Mouse (Mus musculus): ENCODE data around the gene Ppp1r8. TPM values are rescaled to one million over a fixed set of nuclear protein-coding genes. Genes with fewer than 3 reads are reported as not detected.
A peak's percentile ranks its signal among the peaks of the same experiment; 100 is the strongest.

Gene Ppp1r8
- polyA plus RNA-seq, 1 experiment from 2014 or later, result 42.9 TPM

DNA sequence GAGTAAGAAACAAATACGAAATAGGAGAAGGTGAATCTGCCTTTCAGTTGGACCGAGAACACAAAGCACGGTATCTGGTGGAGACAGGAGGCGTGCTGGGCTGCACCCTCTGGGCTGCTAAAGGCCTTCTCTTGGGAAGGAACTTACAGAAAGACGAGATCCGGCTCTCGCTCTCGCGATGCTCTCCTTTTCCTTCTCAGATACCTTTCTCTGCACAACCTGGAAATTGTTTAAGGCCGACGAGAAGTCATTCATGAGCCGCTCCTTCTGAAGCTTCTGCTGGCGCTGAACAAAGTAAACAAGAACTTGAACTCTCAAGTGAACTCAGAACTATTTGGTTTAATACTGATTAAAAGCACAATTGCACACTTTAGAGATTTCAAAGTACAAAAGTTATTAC, 20.0 kb upstream of the Ppp1r8 start:
- Histone ChIP-seq H3K27me3 (ENCODE audit: control insufficient read depth, insufficient read depth, low read length) (no peaks in the 10 kb centered on the region), H3K27ac (ENCODE audit: low read length) (no peak overlapping the region), H3K9ac (ENCODE audit: low read length) (no peak overlapping the region), H3K4me3 (ENCODE audit: low read length) (no peak overlapping the region), H3K36me3 (ENCODE audit: control insufficient read depth, insufficient read depth) (peaks cover 45% of the 10 kb centered on the region), H3K4me1 (ENCODE audit: control insufficient read depth, insufficient read depth, low read length) (no peaks in the 10 kb centered on the region), H3K4me2 (ENCODE audit: low read depth, low read length) (no peak overlapping the region), H3K9me3 (replicated peaks; ENCODE audit: control insufficient read depth, low read length) (no peaks in the 10 kb centered on the region)
- WGBS, result 90% methylated on average over 13 of the region's 13 CpGs
- no peak for ATAC-seq (replicated peaks; ENCODE audit: extremely low read depth, insufficient read depth, low FRiP score)

DNA sequence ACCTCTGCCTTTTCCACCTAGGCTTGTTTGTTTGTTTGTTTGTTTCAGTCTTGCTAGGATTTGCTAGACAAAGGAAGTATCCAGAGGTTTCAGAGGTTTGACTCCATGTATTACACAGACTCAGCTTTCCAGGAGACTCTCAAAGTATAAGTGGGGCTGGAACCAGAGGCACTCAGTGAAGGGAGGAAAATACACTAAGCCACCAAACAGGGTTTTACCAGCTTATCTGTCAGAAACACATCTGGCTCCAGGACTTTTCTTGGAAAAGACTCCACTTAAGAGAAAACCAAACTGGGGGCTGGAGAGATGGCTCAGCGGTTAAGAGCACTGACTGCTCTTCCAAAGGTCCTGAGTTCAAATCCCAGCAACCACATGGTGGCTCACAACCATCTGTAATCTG, 17.9 kb upstream of the Ppp1r8 start:
- Histone ChIP-seq H3K9ac (ENCODE audit: low read length) (no peak overlapping the region), H3K4me3 (ENCODE audit: low read length) (no peak overlapping the region), H3K36me3 (ENCODE audit: control insufficient read depth, insufficient read depth) (peaks cover 49% of the 10 kb centered on the region), H3K27ac (ENCODE audit: low read length) (no peak overlapping the region), H3K9me3 (replicated peaks; ENCODE audit: control insufficient read depth, low read length) (no peaks in the 10 kb centered on the region), H3K4me1 (ENCODE audit: control insufficient read depth, insufficient read depth, low read length) (no peaks in the 10 kb centered on the region), H3K27me3 (ENCODE audit: control insufficient read depth, insufficient read depth, low read length) (no peaks in the 10 kb centered on the region), H3K4me2 (ENCODE audit: low read depth, low read length) (no peak overlapping the region)
- no peak for ATAC-seq (replicated peaks; ENCODE audit: extremely low read depth, insufficient read depth, low FRiP score)
- 83% methylated on average over 1 of the region's 1 CpGs for WGBS

DNA sequence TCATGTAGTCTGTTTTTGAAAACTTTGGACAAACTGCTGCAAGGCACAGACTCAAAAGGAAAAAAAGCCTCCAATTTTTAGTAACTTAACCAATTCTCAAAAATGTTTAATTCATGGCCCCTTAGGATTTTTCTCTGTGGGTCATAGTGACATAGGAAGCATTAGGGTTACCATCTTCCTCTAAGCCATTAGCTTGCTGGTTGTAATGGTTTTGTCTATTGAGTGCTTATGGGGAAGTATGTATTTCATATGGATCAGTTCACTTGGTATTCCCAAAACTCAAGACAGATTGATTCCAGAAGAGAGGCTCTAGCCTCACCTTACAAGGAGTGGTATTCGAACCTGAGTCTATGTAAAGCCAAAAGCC, 719 bp upstream of the Ppp1r8 start:
- peak overlapping the region; percentile 91 for H3K4me2 ChIP-seq (ENCODE audit: low read depth, low read length)
- H3K27me3 ChIP-seq (ENCODE audit: control insufficient read depth, insufficient read depth, low read length), result no peaks in the 10 kb centered on the region
- ATAC-seq (replicated peaks; ENCODE audit: extremely low read depth, insufficient read depth, low FRiP score), result no peak
- H3K4me3 ChIP-seq (ENCODE audit: low read length), result peak overlapping the region; percentile 89
- H3K9ac ChIP-seq (ENCODE audit: low read length), result peak overlapping the region; percentile 93
- H3K9me3 ChIP-seq (replicated peaks; ENCODE audit: control insufficient read depth, low read length), result no peaks in the 10 kb centered on the region
- H3K27ac ChIP-seq (ENCODE audit: low read length), result peak overlapping the region; percentile 81; the same call in 1 of the 2 replicates
- H3K36me3 ChIP-seq (ENCODE audit: control insufficient read depth, insufficient read depth), result peaks cover 11% of the 10 kb centered on the region; the same call in 1 of the 2 replicates
- 77% methylated on average over 1 of the region's 1 CpGs for WGBS
- H3K4me1 ChIP-seq (ENCODE audit: control insufficient read depth, insufficient read depth, low read length), result peaks cover 10% of the 10 kb centered on the region

DNA sequence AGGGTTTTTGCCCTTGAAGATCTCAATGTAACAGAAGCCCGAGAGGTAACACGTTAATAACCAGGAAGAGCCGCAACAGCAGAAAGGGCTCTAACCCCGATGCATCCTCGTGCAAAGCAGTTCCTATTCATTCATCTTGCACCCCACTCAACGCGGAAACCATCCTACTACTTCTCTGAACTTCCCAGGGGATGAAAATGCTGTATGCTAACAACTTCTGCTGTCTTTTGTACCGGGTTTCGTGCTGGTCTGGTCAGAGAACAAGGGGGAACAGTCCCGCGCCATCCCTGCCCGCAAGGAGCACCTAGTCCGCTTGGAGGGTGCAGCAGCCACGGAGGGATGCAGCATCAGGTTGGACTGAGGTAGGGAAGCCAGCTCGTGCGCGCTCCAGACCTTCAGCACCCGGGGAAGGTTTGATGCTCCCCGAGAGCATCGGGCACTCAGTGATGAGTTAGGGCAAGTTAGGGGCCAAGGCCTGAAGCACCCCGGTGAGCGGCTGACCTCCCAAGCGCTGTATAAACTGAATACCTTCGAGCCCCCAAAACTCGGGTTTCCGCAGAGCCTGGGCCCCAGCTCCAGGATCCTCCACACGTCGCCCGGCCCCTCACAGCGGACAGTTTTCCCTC, 575 bp downstream of the Ppp1r8 start:
- Histone ChIP-seq H3K4me3 (ENCODE audit: low read length) (peak overlapping the region; percentile 89), H3K36me3 (ENCODE audit: control insufficient read depth, insufficient read depth) (peaks cover 21% of the 10 kb centered on the region), H3K27ac (ENCODE audit: low read length) (peak overlapping the region; percentile 68), H3K9me3 (replicated peaks; ENCODE audit: control insufficient read depth, low read length) (no peaks in the 10 kb centered on the region), H3K9ac (ENCODE audit: low read length) (peak overlapping the region; percentile 93), H3K4me2 (ENCODE audit: low read depth, low read length) (peak overlapping the region; percentile 91), H3K27me3 (ENCODE audit: control insufficient read depth, insufficient read depth, low read length) (no peaks in the 10 kb centered on the region), H3K4me1 (ENCODE audit: control insufficient read depth, insufficient read depth, low read length) (peaks cover 10% of the 10 kb centered on the region)
- ATAC-seq (replicated peaks; ENCODE audit: extremely low read depth, insufficient read depth, low FRiP score), result 0 out of 2 replicates have a peak, but pooled peaks have one; percentile 5
- under 1% methylated on average over 30 of the region's 30 CpGs for WGBS

DNA sequence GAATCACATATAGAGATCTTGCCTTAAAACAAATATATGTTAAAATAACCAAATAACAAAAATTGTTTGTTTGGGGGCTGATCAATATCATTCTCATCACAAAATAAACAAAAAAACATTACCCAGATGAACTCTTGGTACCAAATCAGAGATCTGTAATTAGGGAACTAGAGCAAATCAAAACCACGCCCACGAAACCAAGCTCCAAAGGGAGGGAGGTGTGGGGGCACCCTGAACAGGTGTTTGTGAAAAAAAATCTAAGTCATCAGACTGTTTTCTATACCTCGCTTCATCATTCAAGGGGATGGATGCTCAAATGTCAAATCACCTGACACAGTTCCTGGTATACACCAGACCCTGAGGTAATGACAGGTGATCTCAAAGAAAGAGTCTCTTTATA, 1.5 kb downstream of the Ppp1r8 start:
- H3K27me3 ChIP-seq (ENCODE audit: control insufficient read depth, insufficient read depth, low read length), result no peaks in the 10 kb centered on the region
- peak overlapping the region; percentile 89 for H3K4me3 ChIP-seq (ENCODE audit: low read length)
- peaks cover 10% of the 10 kb centered on the region for H3K4me1 ChIP-seq (ENCODE audit: control insufficient read depth, insufficient read depth, low read length)
- H3K36me3 ChIP-seq (ENCODE audit: control insufficient read depth, insufficient read depth), result peaks cover 30% of the 10 kb centered on the region
- no peak overlapping the region for H3K27ac ChIP-seq (ENCODE audit: low read length)
- WGBS, result 86% methylated on average over 3 of the region's 3 CpGs
- no peaks in the 10 kb centered on the region for H3K9me3 ChIP-seq (replicated peaks; ENCODE audit: control insufficient read depth, low read length)
- H3K4me2 ChIP-seq (ENCODE audit: low read depth, low read length), result peak overlapping the region; percentile 91
- ATAC-seq (replicated peaks; ENCODE audit: extremely low read depth, insufficient read depth, low FRiP score), result no peak
- no peak overlapping the region; the same call in 1 of the 2 replicates for H3K9ac ChIP-seq (ENCODE audit: low read length)

DNA sequence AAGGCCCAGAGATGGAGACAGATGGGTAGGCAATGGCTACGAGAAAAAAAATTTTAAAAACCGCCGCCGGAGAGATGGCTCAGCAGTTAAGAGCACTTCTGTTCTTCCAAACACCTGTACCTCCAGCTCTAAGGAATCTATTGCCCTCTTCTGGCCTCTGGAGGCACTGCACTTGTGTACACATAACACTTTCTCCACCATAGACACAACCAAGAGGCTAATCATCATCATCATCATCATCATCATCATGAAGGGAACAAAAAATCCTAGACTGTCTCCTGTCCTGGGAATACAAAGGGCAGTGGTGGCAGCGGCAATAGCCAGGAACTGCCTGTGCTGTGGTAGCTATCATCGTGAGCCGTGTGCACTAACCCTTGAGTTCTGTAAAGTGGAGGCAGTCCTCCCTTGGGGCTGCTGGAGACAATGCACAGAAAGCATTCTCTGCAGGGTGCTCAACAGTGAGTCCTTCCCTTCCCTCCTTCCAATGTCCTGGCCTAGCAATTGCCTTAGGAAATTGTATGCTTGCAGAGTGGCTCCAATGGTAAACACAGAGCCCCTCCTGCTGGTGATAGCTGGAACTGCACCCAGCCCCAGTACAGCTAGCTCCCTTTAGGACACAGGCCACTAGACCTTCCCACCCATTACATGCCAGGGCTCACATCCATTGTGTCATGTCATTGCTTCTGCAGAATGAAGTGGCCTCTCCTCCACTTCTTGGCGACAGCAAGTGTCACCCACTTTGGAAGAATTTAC, 19.2 kb downstream of the Ppp1r8 start:
- ATAC-seq (replicated peaks; ENCODE audit: extremely low read depth, insufficient read depth, low FRiP score), result peak; percentile 32; the same call in 1 of the 2 replicates
- peaks cover 34% of the 10 kb centered on the region for H3K36me3 ChIP-seq (ENCODE audit: control insufficient read depth, insufficient read depth)
- no peak overlapping the region for H3K4me3 ChIP-seq (ENCODE audit: low read length)
- 73% methylated on average over 8 of the region's 8 CpGs for WGBS
- H3K9ac ChIP-seq (ENCODE audit: low read length), result no peak overlapping the region
- peaks cover 3% of the 10 kb centered on the region; the same call in 1 of the 2 replicates for H3K9me3 ChIP-seq (replicated peaks; ENCODE audit: control insufficient read depth, low read length)
- no peaks in the 10 kb centered on the region for H3K4me1 ChIP-seq (ENCODE audit: control insufficient read depth, insufficient read depth, low read length)
- H3K27ac ChIP-seq (ENCODE audit: low read length), result no peak overlapping the region
- no peaks in the 10 kb centered on the region for H3K27me3 ChIP-seq (ENCODE audit: control insufficient read depth, insufficient read depth, low read length)
- H3K4me2 ChIP-seq (ENCODE audit: low read depth, low read length), result no peak overlapping the region

DNA sequence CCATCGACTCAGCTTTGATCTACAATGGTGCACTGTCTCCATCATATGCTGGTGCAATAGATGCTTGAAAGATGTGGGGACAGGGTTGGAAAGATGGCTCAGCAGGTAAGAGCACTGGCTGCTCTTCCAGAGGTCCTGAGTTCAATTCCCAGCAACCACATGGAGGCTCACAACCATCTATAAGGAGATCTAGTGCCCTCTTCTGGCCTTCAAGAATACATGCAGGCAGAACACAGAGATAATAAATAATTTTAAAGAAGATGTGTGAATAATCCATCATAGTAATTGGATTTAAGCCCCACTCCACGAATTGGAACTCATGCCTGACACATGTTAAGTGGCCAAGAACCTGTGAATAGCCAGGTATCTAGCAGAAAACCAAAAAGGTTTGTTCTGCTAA, 24.5 kb downstream of the Ppp1r8 start:
- Histone ChIP-seq H3K36me3 (ENCODE audit: control insufficient read depth, insufficient read depth) (no peaks in the 10 kb centered on the region), H3K4me1 (ENCODE audit: control insufficient read depth, insufficient read depth, low read length) (no peaks in the 10 kb centered on the region), H3K27ac (ENCODE audit: low read length) (no peak overlapping the region), H3K4me3 (ENCODE audit: low read length) (no peak overlapping the region), H3K4me2 (ENCODE audit: low read depth, low read length) (no peak overlapping the region), H3K9ac (ENCODE audit: low read length) (no peak overlapping the region), H3K27me3 (ENCODE audit: control insufficient read depth, insufficient read depth, low read length) (no peaks in the 10 kb centered on the region), H3K9me3 (replicated peaks; ENCODE audit: control insufficient read depth, low read length) (peaks cover 3% of the 10 kb centered on the region; the same call in 1 of the 2 replicates)
- no peak for ATAC-seq (replicated peaks; ENCODE audit: extremely low read depth, insufficient read depth, low FRiP score)
- 51% methylated on average over 2 of the region's 2 CpGs for whole genome bisulfite sequencing

DNA sequence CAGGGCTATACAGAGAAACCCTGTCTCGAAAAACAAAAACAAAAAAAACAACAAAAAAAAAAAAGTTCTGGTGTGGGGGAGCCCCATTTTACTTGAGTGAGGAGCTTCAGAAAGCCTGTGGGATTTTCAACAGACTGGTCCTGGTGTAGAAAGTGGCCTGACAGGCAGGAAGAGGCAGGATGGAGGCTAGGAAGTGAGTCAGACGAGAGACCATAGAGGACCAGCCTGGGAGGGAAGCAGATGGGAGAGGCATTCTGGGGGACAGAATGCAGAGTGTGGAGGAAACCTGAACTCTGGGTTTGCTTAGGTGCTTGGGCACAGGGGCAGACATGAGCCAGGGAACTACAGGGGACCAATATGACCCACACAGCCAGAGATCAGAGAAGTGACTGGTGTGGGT, 26.1 kb downstream of the Ppp1r8 start:
- no peak overlapping the region for H3K4me2 ChIP-seq (ENCODE audit: low read depth, low read length)
- whole genome bisulfite sequencing, result 49% methylated on average over 2 of the region's 2 CpGs
- H3K27ac ChIP-seq (ENCODE audit: low read length), result no peak overlapping the region
- H3K4me3 ChIP-seq (ENCODE audit: low read length), result no peak overlapping the region
- peaks cover 5% of the 10 kb centered on the region; the same call in 1 of the 2 replicates for H3K9me3 ChIP-seq (replicated peaks; ENCODE audit: control insufficient read depth, low read length)
- H3K36me3 ChIP-seq (ENCODE audit: control insufficient read depth, insufficient read depth), result no peaks in the 10 kb centered on the region
- H3K9ac ChIP-seq (ENCODE audit: low read length), result no peak overlapping the region
- H3K27me3 ChIP-seq (ENCODE audit: control insufficient read depth, insufficient read depth, low read length), result no peaks in the 10 kb centered on the region
- H3K4me1 ChIP-seq (ENCODE audit: control insufficient read depth, insufficient read depth, low read length), result no peaks in the 10 kb centered on the region
- no peak for ATAC-seq (replicated peaks; ENCODE audit: extremely low read depth, insufficient read depth, low FRiP score)

DNA sequence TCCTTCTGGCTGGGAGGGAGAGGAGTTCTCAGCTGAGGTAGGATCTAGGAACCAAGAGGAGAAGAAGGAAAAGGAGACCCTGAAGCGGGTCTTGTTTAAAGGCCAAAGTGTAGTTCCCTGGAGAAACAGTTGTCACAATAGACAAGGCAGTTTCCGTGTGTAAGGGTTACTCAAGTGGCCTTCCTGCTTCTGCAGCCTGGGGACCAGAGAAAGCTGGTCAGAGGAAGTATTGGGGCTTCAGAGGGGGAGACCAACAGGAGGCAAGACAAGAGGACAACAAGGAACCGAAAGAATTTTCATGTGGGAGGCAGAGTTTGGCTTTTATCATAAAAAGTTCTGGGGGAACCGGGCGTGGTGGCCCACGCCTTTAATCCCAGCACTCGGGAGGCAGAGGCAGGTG, 26.6 kb downstream of the Ppp1r8 start:
- no peak for ATAC-seq (replicated peaks; ENCODE audit: extremely low read depth, insufficient read depth, low FRiP score)
- H3K4me2 ChIP-seq (ENCODE audit: low read depth, low read length), result no peak overlapping the region
- H3K4me1 ChIP-seq (ENCODE audit: control insufficient read depth, insufficient read depth, low read length), result no peaks in the 10 kb centered on the region
- no peak overlapping the region for H3K4me3 ChIP-seq (ENCODE audit: low read length)
- WGBS, result 69% methylated on average over 7 of the region's 7 CpGs
- no peaks in the 10 kb centered on the region for H3K27me3 ChIP-seq (ENCODE audit: control insufficient read depth, insufficient read depth, low read length)
- no peaks in the 10 kb centered on the region for H3K36me3 ChIP-seq (ENCODE audit: control insufficient read depth, insufficient read depth)
- no peak overlapping the region; the same call in 1 of the 2 replicates for H3K27ac ChIP-seq (ENCODE audit: low read length)
- H3K9me3 ChIP-seq (replicated peaks; ENCODE audit: control insufficient read depth, low read length), result peaks cover 5% of the 10 kb centered on the region; the same call in 1 of the 2 replicates
- H3K9ac ChIP-seq (ENCODE audit: low read length), result no peak overlapping the region
